In the genomic region with DNA sequence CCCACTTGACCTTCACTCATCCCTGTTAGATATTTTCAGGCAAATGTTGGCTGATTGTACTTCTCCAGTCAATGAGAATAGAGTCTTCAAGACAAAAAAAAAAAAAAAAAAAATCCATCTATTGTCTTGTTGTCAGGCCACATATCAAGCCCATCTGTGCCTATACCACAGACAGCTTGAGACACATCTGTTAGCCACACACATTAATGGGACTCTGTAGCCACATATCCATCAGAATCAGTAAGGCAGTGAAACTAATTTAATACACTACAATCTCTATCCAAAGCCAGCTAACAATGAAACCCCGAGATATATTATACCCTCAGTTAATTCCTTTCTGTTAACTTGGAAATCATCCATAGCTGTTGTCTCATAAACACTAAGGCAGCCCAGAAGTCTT, we compare ENCODE assay signal across 17 mouse cellular contexts.
DNase-seq lines count a peak whose midpoint lies in the region; ATAC-seq and TF ChIP-seq lines count a peak whose summit lies in the region.
"Had no signal": no experiment of that assay in that cellular context is flagged by ENCODE, and none has a peak within 500 bp of the region (broad histone marks: within the 10 kb centered on the region; RNA-seq: fewer than 3 reads in every experiment).

No protein-coding gene starts in this region.

- ATAC-seq in forebrain, embryonic 16.5 days: peak; percentile 94
- ATAC-seq: intestine, embryonic 16.5 days had no signal

- no peak overlapping the region for H3K4me2 ChIP-seq in forebrain, embryonic 16.5 days (ENCODE audit: low read length)
- H3K4me2 ChIP-seq: heart, embryonic 15.5 days had no signal

- no peaks in the 10 kb centered on the region for H3K9me3 ChIP-seq in forebrain, embryonic 16.5 days (ENCODE audit: control insufficient read depth, low read length)
- H3K9me3 ChIP-seq: heart, embryonic 15.5 days had no signal

- H3K4me3 ChIP-seq in layer of hippocampus, adult 2 months: no peak overlapping the region
- no peak overlapping the region for H3K4me3 ChIP-seq in forebrain, embryonic 16.5 days (replicated peaks; ENCODE audit: low read length)
- H3K4me3 ChIP-seq: heart, embryonic 15.5 days had no signal

- no peak for TF ChIP-seq POLR2A in brain, embryonic 14.5 days (IDR thresholded peaks at IDR 0.05; ENCODE audit: borderline replicate concordance, extremely low read depth, insufficient read depth, insufficient read length, poor library complexity, severe bottlenecking)

- no peak for TF ChIP-seq CTCF in layer of hippocampus, adult 2 months (conservative IDR thresholded peaks at IDR 0.05)
- no peak for TF ChIP-seq CTCF in brain, embryonic 14.5 days (IDR thresholded peaks at IDR 0.05; ENCODE audit: borderline replicate concordance, extremely low read depth, insufficient read depth, insufficient read length)

- no peaks in the 10 kb centered on the region for H3K36me3 ChIP-seq in forebrain, embryonic 16.5 days (ENCODE audit: control insufficient read depth, insufficient read depth)
- H3K36me3 ChIP-seq: heart, embryonic 15.5 days had no signal

- no peaks in the 10 kb centered on the region for H3K4me1 ChIP-seq in forebrain, embryonic 16.5 days (replicated peaks; ENCODE audit: control insufficient read depth, insufficient read depth, low read length)
- H3K4me1 ChIP-seq: heart, embryonic 15.5 days had no signal

- H3K9ac ChIP-seq in forebrain, embryonic 16.5 days (replicated peaks; ENCODE audit: low read depth, low read length): no peak overlapping the region
- H3K9ac ChIP-seq: heart, embryonic 15.5 days had no signal

- 38% methylated on average over 1 of the region's 1 CpGs for WGBS in forebrain, embryonic 16.5 days

- H3K27ac ChIP-seq in layer of hippocampus, adult 2 months: no peak overlapping the region
- H3K27ac ChIP-seq in forebrain, embryonic 16.5 days (ENCODE audit: low read length): no peak overlapping the region
- H3K27ac ChIP-seq: heart, embryonic 15.5 days had no signal

- peak; percentile 17 for DNase-seq in layer of hippocampus, adult 9-11 months
- DNase-seq in layer of hippocampus, adult 2 months (ENCODE audit: low spot score in 2 of 2): no peak
- DNase-seq in brain, embryonic 14.5 days (ENCODE audit: low read depth): peak; percentile 80
- DNase-seq in mesoderm, embryonic 11.5 days (ENCODE audit: low read depth, low spot score): peak; percentile 12
- DNase-seq in kidney, postnatal 10 days: no peak
- DNase-seq in natural killer cell, adult 2 months (ENCODE audit: low spot score in 2 of 2): no peak
- DNase-seq: adrenal gland, adult 2 months; cerebellum, adult 9-11 months; gastrocnemius, postnatal 36 days; heart, postnatal 4 days; left cerebral cortex, postnatal 4 days; liver; lung, postnatal 10 days; thymus, postnatal 36 days had no signal

- no peaks in the 10 kb centered on the region for H3K27me3 ChIP-seq in forebrain, embryonic 16.5 days (replicated peaks; ENCODE audit: control insufficient read depth, insufficient read depth, low read length)
- H3K27me3 ChIP-seq: heart, embryonic 15.5 days had no signal

Comparison
In these comparisons a context has a peak if more than half of its experiments do, and no peak if none do; other contexts are left out.
1. DNase-seq: peak in layer of hippocampus, adult 9-11 months (single experiment), brain, embryonic 14.5 days (single experiment) and mesoderm, embryonic 11.5 days (single experiment); none in layer of hippocampus, adult 2 months (0 of 2), kidney, postnatal 10 days (single experiment) and natural killer cell, adult 2 months (0 of 2).